Mouse (Mus musculus): ENCODE measurements around the gene Klb. TPM values are rescaled to one million over a fixed set of nuclear protein-coding genes. Genes with fewer than 3 reads are reported as not detected.
"Not testable (repeated sequence)": the region's sequence is repeated elsewhere in the genome, so short reads cannot be mapped to it uniquely, and the experiment has no call there.

Klb gene
- 0.18 and 2.8 TPM in 2 replicates for polyA plus RNA-seq (2016; fragmentation: Nextera tagmentation; extraction: Ambion mirVana)

GRCm38 (mm10) chr5:65348168-65348567, at the start of gene Klb:
Klb (plus strand) TSS chr5:65348314.
- H3K36me3 ChIP-seq, result no peaks in the 10 kb centered on the region
- H3K27ac ChIP-seq, result no peak within 1 kb of the TSS
- H3K4me3 ChIP-seq, result peak within 1 kb of the TSS; percentile 45
- DNase-seq (ENCODE audit: low spot score), result no peak
- H3K9me3 ChIP-seq, result no peaks in the 10 kb centered on the region
- H3K27me3 ChIP-seq (ENCODE audit: insufficient read depth, poor library complexity, severe bottlenecking), result no peaks in the 10 kb centered on the region
- WGBS, result 47% methylated on average over 15 of the region's 15 CpGs
- peaks cover 3% of the 10 kb centered on the region; the same call in 1 of the 2 replicates for H3K4me1 ChIP-seq

- WGBS, result 86% methylated on average over 1 of the region's 1 CpGs
- H3K4me3 ChIP-seq; H3K27me3 ChIP-seq (ENCODE audit: insufficient read depth, poor library complexity, severe bottlenecking); H3K27ac ChIP-seq; H3K4me1 ChIP-seq; H3K9me3 ChIP-seq; DNase-seq (ENCODE audit: low spot score): not testable (repeated sequence)
- peaks cover 73% of the 10 kb centered on the region for H3K36me3 ChIP-seq
Measured at GRCm38 (mm10) chr5:65299623-65300022, 48.5 kb upstream of the Klb start.

- no peak for DNase-seq (ENCODE audit: low spot score)
- Histone ChIP-seq H3K36me3 (peaks cover 74% of the 10 kb centered on the region), H3K9me3 (no peaks in the 10 kb centered on the region), H3K27me3 (ENCODE audit: insufficient read depth, poor library complexity, severe bottlenecking) (no peaks in the 10 kb centered on the region), H3K4me1 (0 out of 2 replicates have a peak, but pooled peaks cover 2% of the 10 kb centered on the region), H3K27ac (no peak overlapping the region), H3K4me3 (no peak overlapping the region)
- 90% methylated on average over 9 of the region's 9 CpGs for WGBS
Measured at GRCm38 (mm10) chr5:65300121-65300520, 48.0 kb upstream of the Klb start.

GRCm38 (mm10) chr5:65305516-65305915, 42.6 kb upstream of the Klb start:
- peaks cover 56% of the 10 kb centered on the region for H3K36me3 ChIP-seq
- no peaks in the 10 kb centered on the region for H3K4me1 ChIP-seq
- no peaks in the 10 kb centered on the region for H3K27me3 ChIP-seq (ENCODE audit: insufficient read depth, poor library complexity, severe bottlenecking)
- no peak overlapping the region for H3K27ac ChIP-seq
- no peak for DNase-seq (ENCODE audit: low spot score)
- H3K9me3 ChIP-seq, result no peaks in the 10 kb centered on the region
- WGBS, result 76% methylated on average over 9 of the region's 9 CpGs
- no peak overlapping the region for H3K4me3 ChIP-seq

GRCm38 (mm10) chr5:65308208-65308607, 39.9 kb upstream of the Klb start:
- H3K9me3 ChIP-seq, result no peaks in the 10 kb centered on the region
- peak; percentile 51 for DNase-seq (ENCODE audit: low spot score)
- H3K36me3 ChIP-seq, result peaks cover 60% of the 10 kb centered on the region
- H3K4me1 ChIP-seq, result no peaks in the 10 kb centered on the region
- no peaks in the 10 kb centered on the region for H3K27me3 ChIP-seq (ENCODE audit: insufficient read depth, poor library complexity, severe bottlenecking)
- H3K4me3 ChIP-seq, result no peak overlapping the region
- no peak overlapping the region for H3K27ac ChIP-seq
- WGBS, result 94% methylated on average over 7 of the region's 7 CpGs

GRCm38 (mm10) chr5:65308866-65309265, 39.2 kb upstream of the Klb start:
- Histone ChIP-seq H3K36me3 (peaks cover 60% of the 10 kb centered on the region), H3K9me3 (no peaks in the 10 kb centered on the region), H3K4me1 (no peaks in the 10 kb centered on the region), H3K27ac (no peak overlapping the region), H3K4me3 (no peak overlapping the region), H3K27me3 (ENCODE audit: insufficient read depth, poor library complexity, severe bottlenecking) (no peaks in the 10 kb centered on the region)
- WGBS, result 91% methylated on average over 3 of the region's 3 CpGs
- DNase-seq (ENCODE audit: low spot score), result no peak

GRCm38 (mm10) chr5:65319176-65319575, 28.9 kb upstream of the Klb start:
- Histone ChIP-seq H3K4me1 (no peaks in the 10 kb centered on the region), H3K36me3 (peaks cover 48% of the 10 kb centered on the region), H3K27ac (no peak overlapping the region), H3K4me3 (no peak overlapping the region), H3K9me3 (no peaks in the 10 kb centered on the region), H3K27me3 (ENCODE audit: insufficient read depth, poor library complexity, severe bottlenecking) (no peaks in the 10 kb centered on the region)
- WGBS, result 85% methylated on average over 9 of the region's 9 CpGs
- peak; percentile 41 for DNase-seq (ENCODE audit: low spot score)

GRCm38 (mm10) chr5:65322165-65322564, 25.9 kb upstream of the Klb start:
- peaks cover 25% of the 10 kb centered on the region for H3K36me3 ChIP-seq
- H3K4me1 ChIP-seq, result no peaks in the 10 kb centered on the region
- no peak overlapping the region for H3K4me3 ChIP-seq
- no peaks in the 10 kb centered on the region for H3K9me3 ChIP-seq
- peak; percentile 72 for DNase-seq (ENCODE audit: low spot score)
- WGBS, result 78% methylated on average over 10 of the region's 10 CpGs
- H3K27me3 ChIP-seq (ENCODE audit: insufficient read depth, poor library complexity, severe bottlenecking), result no peaks in the 10 kb centered on the region
- no peak overlapping the region for H3K27ac ChIP-seq

- no peak overlapping the region for H3K4me3 ChIP-seq
- peaks cover 5% of the 10 kb centered on the region for H3K36me3 ChIP-seq
- H3K4me1 ChIP-seq, result peaks cover 4% of the 10 kb centered on the region; the same call in 1 of the 2 replicates
- WGBS, result 93% methylated on average over 3 of the region's 3 CpGs
- H3K27ac ChIP-seq, result no peak overlapping the region
- no peaks in the 10 kb centered on the region for H3K9me3 ChIP-seq
- peak; percentile 48 for DNase-seq (ENCODE audit: low spot score)
- no peaks in the 10 kb centered on the region for H3K27me3 ChIP-seq (ENCODE audit: insufficient read depth, poor library complexity, severe bottlenecking)
Measured at GRCm38 (mm10) chr5:65324271-65324670, 23.8 kb upstream of the Klb start.

- peak; percentile 33 for DNase-seq (ENCODE audit: low spot score)
- Histone ChIP-seq H3K27me3 (ENCODE audit: insufficient read depth, poor library complexity, severe bottlenecking) (no peaks in the 10 kb centered on the region), H3K27ac (no peak overlapping the region), H3K9me3 (no peaks in the 10 kb centered on the region), H3K4me3 (no peak overlapping the region), H3K36me3 (peaks cover 5% of the 10 kb centered on the region; the same call in 1 of the 2 replicates), H3K4me1 (peaks cover 4% of the 10 kb centered on the region; the same call in 1 of the 2 replicates)
- 90% methylated on average over 3 of the region's 3 CpGs for WGBS
Measured at GRCm38 (mm10) chr5:65324758-65325355, 23.3 kb upstream of the Klb start.

GRCm38 (mm10) chr5:65326212-65326611, 21.9 kb upstream of the Klb start:
- no peak overlapping the region for H3K27ac ChIP-seq
- 72% methylated on average over 5 of the region's 5 CpGs for WGBS
- H3K36me3 ChIP-seq, result peaks cover 6% of the 10 kb centered on the region; the same call in 1 of the 2 replicates
- H3K9me3 ChIP-seq, result no peaks in the 10 kb centered on the region
- no peak overlapping the region for H3K4me3 ChIP-seq
- H3K4me1 ChIP-seq, result peaks cover 4% of the 10 kb centered on the region; the same call in 1 of the 2 replicates
- DNase-seq (ENCODE audit: low spot score), result no peak
- H3K27me3 ChIP-seq (ENCODE audit: insufficient read depth, poor library complexity, severe bottlenecking), result no peaks in the 10 kb centered on the region

GRCm38 (mm10) chr5:65329971-65330370, 18.1 kb upstream of the Klb start:
- Histone ChIP-seq H3K9me3 (no peaks in the 10 kb centered on the region), H3K27me3 (ENCODE audit: insufficient read depth, poor library complexity, severe bottlenecking) (no peaks in the 10 kb centered on the region), H3K4me1 (peaks cover 15% of the 10 kb centered on the region), H3K4me3 (no peak overlapping the region), H3K36me3 (peaks cover 21% of the 10 kb centered on the region; the same call in 1 of the 2 replicates), H3K27ac (no peak overlapping the region)
- DNase-seq (ENCODE audit: low spot score), result no peak
- 82% methylated on average over 3 of the region's 3 CpGs for WGBS

- DNase-seq (ENCODE audit: low spot score), result no peak
- Histone ChIP-seq H3K9me3 (no peaks in the 10 kb centered on the region), H3K4me1 (peaks cover 17% of the 10 kb centered on the region; the same call in 1 of the 2 replicates), H3K4me3 (peak overlapping the region; percentile 96), H3K36me3 (peaks cover 21% of the 10 kb centered on the region; the same call in 1 of the 2 replicates), H3K27ac (peak overlapping the region; percentile 96), H3K27me3 (ENCODE audit: insufficient read depth, poor library complexity, severe bottlenecking) (no peaks in the 10 kb centered on the region)
- 5% methylated on average over 8 of the region's 8 CpGs for WGBS
Measured at GRCm38 (mm10) chr5:65334788-65335187, 13.3 kb upstream of the Klb start.

Data from heart, embryonic 10.5 days (tissue).